In genomic region chr4:152276389-152277347, GRCm38 (mm10) we compare ENCODE assay signal across 11 mouse cellular contexts. TPM values are rescaled to one million over a fixed set of nuclear protein-coding genes. Genes with fewer than 3 reads are reported as not detected.
DNase-seq lines count a peak whose midpoint lies in the region; ATAC-seq and TF ChIP-seq lines count a peak whose summit lies in the region.
"Had no signal": no experiment of that assay in that cellular context is flagged by ENCODE, and none has a peak within 500 bp of the region (broad histone marks: within the 10 kb centered on the region; RNA-seq: fewer than 3 reads in every experiment).

No protein-coding gene starts in this region.

- H3K4me2 ChIP-seq in intestine, postnatal 0 days (replicated peaks; ENCODE audit: low read depth) = no peak overlapping the region
- H3K4me2 ChIP-seq in intestine, embryonic 15.5 days (replicated peaks) = no peak overlapping the region
- H3K4me2 ChIP-seq: liver, embryonic 15.5 days had no signal

- no peak for TF ChIP-seq POLR2A in spleen, adult 2 months (IDR thresholded peaks at IDR 0.05; ENCODE audit: low read depth, low read length)

- peak; percentile 77 for TF ChIP-seq CTCF in intestine, postnatal 0 days (IDR thresholded peaks at IDR 0.05; ENCODE audit: low read depth)
- TF ChIP-seq CTCF in spleen, adult 2 months (IDR thresholded peaks at IDR 0.05; ENCODE audit: extremely low read depth, insufficient read depth, insufficient read length, insufficient replicate concordance) = peak; percentile 32; the same call in 1 of the 2 replicates

- no peaks in the 10 kb centered on the region; the same call in 1 of the 2 replicates for H3K36me3 ChIP-seq in intestine, postnatal 0 days (ENCODE audit: control insufficient read depth, insufficient read depth)
- no peaks in the 10 kb centered on the region for H3K36me3 ChIP-seq in intestine, embryonic 15.5 days
- no peaks in the 10 kb centered on the region for H3K36me3 ChIP-seq in spleen, adult 2 months (ENCODE audit: control insufficient read depth, insufficient read depth, low read length)
- H3K36me3 ChIP-seq: liver, embryonic 15.5 days had no signal

- H3K27me3 ChIP-seq in intestine, postnatal 0 days (replicated peaks; ENCODE audit: control insufficient read depth, insufficient read depth, low read length) = peaks cover 21% of the 10 kb centered on the region
- H3K27me3 ChIP-seq in intestine, embryonic 15.5 days (replicated peaks) = peaks cover 35% of the 10 kb centered on the region
- H3K27me3 ChIP-seq in spleen, adult 2 months (ENCODE audit: control insufficient read depth, insufficient read depth, low read length) = peaks cover 10% of the 10 kb centered on the region

- no peak overlapping the region for H3K4me3 ChIP-seq in intestine, postnatal 0 days (ENCODE audit: low read depth, low read length)
- no peak overlapping the region for H3K4me3 ChIP-seq in intestine, embryonic 15.5 days (replicated peaks)
- H3K4me3 ChIP-seq in spleen, adult 2 months (ENCODE audit: extremely low read depth, insufficient read depth, insufficient read length) = no peak overlapping the region
- H3K4me3 ChIP-seq: erythroblast, embryonic 14.5 days; liver, embryonic 15.5 days had no signal

- ATAC-seq in intestine, postnatal 0 days = no peak
- ATAC-seq in intestine, embryonic 15.5 days = no peak

- no peaks in the 10 kb centered on the region for H3K9me3 ChIP-seq in intestine, postnatal 0 days (ENCODE audit: control insufficient read depth)
- no peaks in the 10 kb centered on the region for H3K9me3 ChIP-seq in intestine, embryonic 15.5 days
- H3K9me3 ChIP-seq: liver, embryonic 15.5 days had no signal

- no peak overlapping the region for H3K27ac ChIP-seq in intestine, postnatal 0 days (ENCODE audit: low read depth, low read length)
- no peak overlapping the region for H3K27ac ChIP-seq in intestine, embryonic 15.5 days
- no peak overlapping the region for H3K27ac ChIP-seq in spleen, adult 2 months (ENCODE audit: insufficient read depth, low read length)
- H3K27ac ChIP-seq: liver, embryonic 15.5 days had no signal

- no peaks in the 10 kb centered on the region for H3K4me1 ChIP-seq in intestine, postnatal 0 days (replicated peaks; ENCODE audit: control insufficient read depth, insufficient read depth, low read length)
- H3K4me1 ChIP-seq in intestine, embryonic 15.5 days (replicated peaks) = peaks cover 35% of the 10 kb centered on the region
- H3K4me1 ChIP-seq in spleen, adult 2 months (ENCODE audit: control insufficient read depth, insufficient read depth, insufficient read length) = no peaks in the 10 kb centered on the region; the same call in none of the 2 replicates

- DNase-seq in spleen, adult 2 months (ENCODE audit: low read depth in 1 of 2, low spot score in 2 of 2) = no peak
- DNase-seq in spleen, postnatal 10 days (ENCODE audit: low spot score in 2 of 2) = no peak
- peak; percentile 79 for DNase-seq in cerebellum, adult 9-11 months
- peak; percentile 73 for DNase-seq in yolk sac, embryonic 10.5 days (ENCODE audit: low spot score)
- no peak for DNase-seq in right cerebral cortex, postnatal 4 days
- no peak for DNase-seq in urinary bladder, postnatal 10 days (ENCODE audit: low spot score)
- DNase-seq: heart, postnatal 36 days had no signal

- 56% methylated on average over 10 of the region's 10 CpGs for WGBS in intestine, postnatal 0 days
- WGBS in intestine, embryonic 15.5 days = 58% methylated on average over 10 of the region's 10 CpGs
- 63% methylated on average over 10 of the region's 10 CpGs for WGBS in spleen, adult 2 months

- no peak overlapping the region for H3K9ac ChIP-seq in intestine, postnatal 0 days (ENCODE audit: low read depth, low read length)
- H3K9ac ChIP-seq in intestine, embryonic 15.5 days = no peak overlapping the region
- H3K9ac ChIP-seq: liver, embryonic 15.5 days had no signal

RNA-seq across cellular contexts. Expression of gene Gpr153, which starts 2.6 kb away (rescaled TPM):
- polyA plus RNA-seq in intestine, postnatal 0 days (2015; fragmentation: Nextera tagmentation; extraction: Ambion mirVana) = 2.9 and 3.1 TPM in 2 replicates
- 7.3 and 8.1 TPM in 2 replicates for polyA plus RNA-seq in intestine, embryonic 15.5 days (2015; fragmentation: Nextera tagmentation; extraction: Ambion mirVana)
- polyA plus RNA-seq in spleen, adult 2 months (2012; rRNA removed) = 10.5 and 15.7 TPM in 2 replicates
- polyA plus RNA-seq: erythroblast, embryonic 14.5 days had no signal

RNA-seq across cellular contexts. Expression of gene Hes3, which starts 14.8 kb away (rescaled TPM):
- polyA plus RNA-seq in intestine, postnatal 0 days (2015; fragmentation: Nextera tagmentation; extraction: Ambion mirVana) = not detected in 2 replicates
- polyA plus RNA-seq in intestine, embryonic 15.5 days (2015; fragmentation: Nextera tagmentation; extraction: Ambion mirVana) = not detected in 2 replicates
- polyA plus RNA-seq in spleen, adult 2 months (2012; rRNA removed) = 0.11 TPM in 1 of 2 replicates, not detected in the other
- polyA plus RNA-seq: erythroblast, embryonic 14.5 days; liver, embryonic 15.5 days had no signal

RNA-seq across cellular contexts. Expression of gene Icmt, which starts 20.4 kb away (rescaled TPM):
- polyA plus RNA-seq in intestine, postnatal 0 days (2015; fragmentation: Nextera tagmentation; extraction: Ambion mirVana) = 12.6 and 12.9 TPM in 2 replicates
- polyA plus RNA-seq in intestine, embryonic 15.5 days (2015; fragmentation: Nextera tagmentation; extraction: Ambion mirVana) = 17.3 and 17.6 TPM in 2 replicates
- 16.2 and 19.3 TPM in 2 replicates for polyA plus RNA-seq in spleen, adult 2 months (2012; rRNA removed)

RNA-seq across cellular contexts. Expression of gene Rnf207, which starts 42.1 kb away (rescaled TPM):
- polyA plus RNA-seq in intestine, postnatal 0 days (2015; fragmentation: Nextera tagmentation; extraction: Ambion mirVana) = 0.69 and 0.70 TPM in 2 replicates
- polyA plus RNA-seq in intestine, embryonic 15.5 days (2015; fragmentation: Nextera tagmentation; extraction: Ambion mirVana) = 2.1 and 2.5 TPM in 2 replicates
- 0.08 TPM in 1 of 2 replicates, not detected in the other for polyA plus RNA-seq in spleen, adult 2 months (2012; rRNA removed)

RNA-seq across cellular contexts. Expression of gene Rpl22, which starts 48.9 kb away (rescaled TPM):
- polyA plus RNA-seq in intestine, postnatal 0 days (2015; fragmentation: Nextera tagmentation; extraction: Ambion mirVana) = 281 and 296 TPM in 2 replicates
- polyA plus RNA-seq in intestine, embryonic 15.5 days (2015; fragmentation: Nextera tagmentation; extraction: Ambion mirVana) = 371 and 424 TPM in 2 replicates
- polyA plus RNA-seq in spleen, adult 2 months (2012; rRNA removed) = 24.6 and 29.3 TPM in 2 replicates

Comparison
In these comparisons a context has a peak if more than half of its experiments do, and no peak if none do; other contexts are left out.
1. DNase-seq: peak in cerebellum, adult 9-11 months (single experiment) and yolk sac, embryonic 10.5 days (single experiment); none in spleen, adult 2 months (0 of 2), spleen, postnatal 10 days (0 of 2), right cerebral cortex, postnatal 4 days (single experiment) and urinary bladder, postnatal 10 days (single experiment).